Mouse (Mus musculus): ENCODE measurements around the gene Csf2. TPM values are rescaled to one million over a fixed set of nuclear protein-coding genes. Genes with fewer than 3 reads are reported as not detected.

The Csf2 gene
- total and polyA plus RNA-seq, 2 experiments from 2014 or later: not detected

DNA sequence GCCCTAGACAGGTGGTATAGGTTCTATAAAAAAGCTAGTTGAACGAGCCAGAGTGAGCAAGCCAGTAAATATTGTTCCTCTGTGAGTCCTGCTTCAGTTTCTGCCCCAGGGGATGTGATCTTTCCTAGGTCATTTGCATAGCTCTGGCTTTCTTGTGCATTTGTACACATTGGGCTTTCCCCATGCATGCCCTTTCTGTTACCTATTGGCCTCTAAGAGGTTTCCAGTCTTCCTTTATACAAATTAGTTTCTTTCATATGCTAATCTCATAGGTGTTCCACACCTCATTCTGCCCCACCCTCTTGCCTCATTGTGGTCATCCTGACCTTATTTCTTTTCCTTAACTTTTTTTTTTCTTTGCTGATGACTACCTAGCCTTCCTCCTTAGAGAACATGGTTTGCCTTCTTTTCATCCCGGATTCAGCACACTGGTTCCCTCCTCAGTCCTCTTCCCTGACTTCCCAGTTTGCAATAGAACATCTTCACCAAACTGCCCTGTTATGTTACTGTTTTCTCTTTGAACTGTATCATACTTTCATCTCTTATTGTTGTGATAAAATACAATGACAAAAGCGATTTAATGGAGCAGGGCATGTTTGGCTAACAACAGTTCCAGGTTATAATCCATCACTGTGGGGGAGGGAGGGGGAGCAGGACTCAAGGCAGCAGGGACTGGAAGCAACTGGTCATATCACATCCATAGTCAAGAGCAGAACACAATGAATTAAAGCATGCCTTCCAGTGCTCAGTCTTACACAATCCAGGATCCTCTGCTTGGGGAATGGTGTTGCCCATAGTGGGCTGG is 47.4 kb downstream of the Csf2 start:
- 78% methylated on average over 3 of the region's 3 CpGs for WGBS
- no peak overlapping the region for H3K27ac ChIP-seq (ENCODE audit: low read depth, low read length)
- DNase-seq (no peak), ATAC-seq (no peak)
- H3K27me3 ChIP-seq (ENCODE audit: insufficient read depth, low read length): no peaks in the 10 kb centered on the region
- TF ChIP-seq CTCF (IDR thresholded peaks at IDR 0.05; ENCODE audit: low read depth): no peak
- no peaks in the 10 kb centered on the region for H3K36me3 ChIP-seq (ENCODE audit: insufficient read depth)
- no peak overlapping the region for H3K4me3 ChIP-seq (ENCODE audit: low read depth, low read length)
- H3K9me3 ChIP-seq (ENCODE audit: low read length): no peaks in the 10 kb centered on the region
- H3K4me2 ChIP-seq (ENCODE audit: low read depth): no peak overlapping the region
- no peak overlapping the region for H3K9ac ChIP-seq
- H3K4me1 ChIP-seq (ENCODE audit: insufficient read depth): no peaks in the 10 kb centered on the region

GRCm38 (mm10) chr11:54201287-54201773 is 48.1 kb downstream of the Csf2 start:
- DNase-seq: no peak
- no peaks in the 10 kb centered on the region for H3K9me3 ChIP-seq (ENCODE audit: low read length)
- no peaks in the 10 kb centered on the region for H3K4me1 ChIP-seq (ENCODE audit: insufficient read depth)
- no peak overlapping the region for H3K4me3 ChIP-seq (ENCODE audit: low read depth, low read length)
- H3K27me3 ChIP-seq (ENCODE audit: insufficient read depth, low read length): no peaks in the 10 kb centered on the region
- TF ChIP-seq CTCF (IDR thresholded peaks at IDR 0.05; ENCODE audit: low read depth): no peak
- WGBS: 89% methylated on average over 5 of the region's 5 CpGs
- no peak overlapping the region for H3K9ac ChIP-seq
- no peak overlapping the region for H3K4me2 ChIP-seq (ENCODE audit: low read depth)
- H3K27ac ChIP-seq (ENCODE audit: low read depth, low read length): no peak overlapping the region
- no peaks in the 10 kb centered on the region for H3K36me3 ChIP-seq (ENCODE audit: insufficient read depth)
- ATAC-seq: no peak

Other genes starting within 250 kb of the Csf2 start
- gene Slc22a4, start 221.6 kb downstream of the Csf2 start, total RNA-seq (2014; rRNA removed): 3.7 and 4.7 TPM in 2 replicates
- 3.3 and 4.0 TPM in 2 replicates for gene Slc22a4, start 221.6 kb downstream of the Csf2 start, polyA plus RNA-seq (2015; fragmentation: Nextera tagmentation; extraction: Ambion mirVana)
- gene Pdlim4, start 180.7 kb downstream of the Csf2 start, total RNA-seq (2014; rRNA removed): 27.6 and 30.9 TPM in 2 replicates
- 47.9 and 50.7 TPM in 2 replicates for gene Pdlim4, start 180.7 kb downstream of the Csf2 start, polyA plus RNA-seq (2015; fragmentation: Nextera tagmentation; extraction: Ambion mirVana)
- gene P4ha2, start 149.6 kb downstream of the Csf2 start, total RNA-seq (2014; rRNA removed): 6.8 and 9.8 TPM in 2 replicates
- 6.0 and 6.1 TPM in 2 replicates for gene P4ha2, start 149.6 kb downstream of the Csf2 start, polyA plus RNA-seq (2015; fragmentation: Nextera tagmentation; extraction: Ambion mirVana)
- gene Il3, start 17.6 kb upstream of the Csf2 start, total RNA-seq (2014; rRNA removed): not detected in 2 replicates
- not detected in 2 replicates for gene Il3, start 17.6 kb upstream of the Csf2 start, polyA plus RNA-seq (2015; fragmentation: Nextera tagmentation; extraction: Ambion mirVana)
- 56.3 and 57.7 TPM in 2 replicates for gene Acsl6, start 54.1 kb upstream of the Csf2 start, total RNA-seq (2014; rRNA removed)
- 44.7 and 48.5 TPM in 2 replicates for gene Acsl6, start 54.1 kb upstream of the Csf2 start, polyA plus RNA-seq (2015; fragmentation: Nextera tagmentation; extraction: Ambion mirVana)
- gene Meikin, start 121.0 kb upstream of the Csf2 start, total RNA-seq (2014; rRNA removed): not detected in 2 replicates
- gene Meikin, start 121.0 kb upstream of the Csf2 start, polyA plus RNA-seq (2015; fragmentation: Nextera tagmentation; extraction: Ambion mirVana): not detected in 2 replicates
- gene Fnip1, start 188.5 kb upstream of the Csf2 start, total RNA-seq (2014; rRNA removed): 28.1 and 31.8 TPM in 2 replicates
- 5.0 and 6.9 TPM in 2 replicates for gene Fnip1, start 188.5 kb upstream of the Csf2 start, polyA plus RNA-seq (2015; fragmentation: Nextera tagmentation; extraction: Ambion mirVana)